Mouse (Mus musculus): ENCODE data around the gene Mtap. TPM values are rescaled to one million over a fixed set of nuclear protein-coding genes. Genes with fewer than 3 reads are reported as not detected.
A peak's percentile ranks its signal among the peaks of the same experiment; 100 is the strongest.

Mtap gene
- total RNA-seq, 2 experiments from 2014 or later: 9.2 to 9.8 TPM

GRCm38 (mm10) chr4:89131795-89132194, 5.1 kb upstream of the Mtap start:
- DNase-seq (ENCODE audit: extremely low spot score in 1 of 2, low spot score in 1 of 2): no peak

- no peak for DNase-seq (ENCODE audit: extremely low spot score in 1 of 2, low spot score in 1 of 2)
Observed at GRCm38 (mm10) chr4:89136356-89136755, 566 bp upstream of the Mtap start.

- peak in 1 of 2 experiments; percentile 28 for DNase-seq (ENCODE audit: extremely low spot score in 1 of 2, low spot score in 1 of 2)
Observed at GRCm38 (mm10) chr4:89137542-89138360, 829 bp downstream of the Mtap start.

- DNase-seq (ENCODE audit: extremely low spot score in 1 of 2, low spot score in 1 of 2): no peak
Observed at GRCm38 (mm10) chr4:89138361-89138651, 1.4 kb downstream of the Mtap start.

GRCm38 (mm10) chr4:89140832-89141231, 3.9 kb downstream of the Mtap start:
- peak in 1 of 2 experiments; percentile 29 for DNase-seq (ENCODE audit: extremely low spot score in 1 of 2, low spot score in 1 of 2)

- peak; percentile 63 to 86 for DNase-seq (ENCODE audit: extremely low spot score in 1 of 2, low spot score in 1 of 2)
Observed at GRCm38 (mm10) chr4:89145409-89145808, 8.5 kb downstream of the Mtap start.

- DNase-seq (ENCODE audit: extremely low spot score in 1 of 2, low spot score in 1 of 2): no peak
Observed at GRCm38 (mm10) chr4:89146291-89146690, 9.4 kb downstream of the Mtap start.

GRCm38 (mm10) chr4:89149261-89149660, 12.3 kb downstream of the Mtap start:
- no peak for DNase-seq (ENCODE audit: extremely low spot score in 1 of 2, low spot score in 1 of 2)

GRCm38 (mm10) chr4:89161389-89161788, 24.5 kb downstream of the Mtap start:
- no peak for DNase-seq (ENCODE audit: extremely low spot score in 1 of 2, low spot score in 1 of 2)

GRCm38 (mm10) chr4:89162496-89162895, 25.6 kb downstream of the Mtap start:
- DNase-seq (ENCODE audit: extremely low spot score in 1 of 2, low spot score in 1 of 2): no peak

- DNase-seq (ENCODE audit: extremely low spot score in 1 of 2, low spot score in 1 of 2): no peak
Observed at GRCm38 (mm10) chr4:89163613-89164012, 26.7 kb downstream of the Mtap start.

GRCm38 (mm10) chr4:89164681-89165080, 27.8 kb downstream of the Mtap start:
- DNase-seq (ENCODE audit: extremely low spot score in 1 of 2, low spot score in 1 of 2): no peak

- no peak for DNase-seq (ENCODE audit: extremely low spot score in 1 of 2, low spot score in 1 of 2)
Observed at GRCm38 (mm10) chr4:89168877-89169276, 32.0 kb downstream of the Mtap start.

GRCm38 (mm10) chr4:89169739-89170138, 32.8 kb downstream of the Mtap start:
- no peak for DNase-seq (ENCODE audit: extremely low spot score in 1 of 2, low spot score in 1 of 2)

- DNase-seq (ENCODE audit: extremely low spot score in 1 of 2, low spot score in 1 of 2): no peak
Observed at GRCm38 (mm10) chr4:89170931-89171330, 34.0 kb downstream of the Mtap start.

GRCm38 (mm10) chr4:89172873-89173605, 36.1 kb downstream of the Mtap start:
- no peak for DNase-seq (ENCODE audit: extremely low spot score in 1 of 2, low spot score in 1 of 2)

GRCm38 (mm10) chr4:89177514-89178307, 40.8 kb downstream of the Mtap start:
- DNase-seq (ENCODE audit: extremely low spot score in 1 of 2, low spot score in 1 of 2): no peak

GRCm38 (mm10) chr4:89180121-89180520, 43.2 kb downstream of the Mtap start:
- DNase-seq (ENCODE audit: extremely low spot score in 1 of 2, low spot score in 1 of 2): no peak

GRCm38 (mm10) chr4:89181656-89182055, 44.7 kb downstream of the Mtap start:
- DNase-seq (ENCODE audit: extremely low spot score in 1 of 2, low spot score in 1 of 2): no peak

GRCm38 (mm10) chr4:89182486-89182885, 45.6 kb downstream of the Mtap start:
- no peak for DNase-seq (ENCODE audit: extremely low spot score in 1 of 2, low spot score in 1 of 2)

- no peak for DNase-seq (ENCODE audit: extremely low spot score in 1 of 2, low spot score in 1 of 2)
Observed at GRCm38 (mm10) chr4:89195481-89195880, 58.6 kb downstream of the Mtap start.

Measured in layer of hippocampus, postnatal 25 days (tissue).